Mouse (Mus musculus) testis, adult 2 months (tissue): ENCODE results near the gene Zgrf1.

ENCODE experiments used
- CTCF ChIP-seq: fragments of 200-500 bp; IDR thresholded peaks from 2 replicates; pipeline ENCODE4 v1.5.1; 2012; ENCODE audit warnings: low read depth, mild to moderate bottlenecking, inconsistent platforms, low read length, moderate library complexity; ENCODE audit not compliant: control insufficient read depth, insufficient read depth, insufficient replicate concordance
- POLR2A ChIP-seq: fragments of 200-500 bp; IDR thresholded peaks from 2 replicates; pipeline ENCODE4 v1.6.1; 2012; ENCODE audit warnings: low read depth, mild to moderate bottlenecking, inconsistent platforms, low read length, moderate library complexity; ENCODE audit not compliant: control insufficient read depth

GRCm38 (mm10) chr3:127633080-127634032, 80.1 kb downstream of the Zgrf1 start, which contains the start of gene Neurog2:
- TF ChIP-seq POLR2A, result no peak
- TF ChIP-seq CTCF, result 0 out of 2 replicates have a peak, but pooled peaks have one; percentile 5
